Mouse (Mus musculus) hindlimb bud, embryonic 11.5 days (tissue): ENCODE data around the gene Mst1.

Source experiments
- DNase-seq: peaks from one replicate; pipeline ENCODE4 v3.0.0-alpha.2; 2012; ENCODE audit warnings: low read depth, low spot score; ENCODE audit errors: extremely low spot score

Gene Mst1

DNA sequence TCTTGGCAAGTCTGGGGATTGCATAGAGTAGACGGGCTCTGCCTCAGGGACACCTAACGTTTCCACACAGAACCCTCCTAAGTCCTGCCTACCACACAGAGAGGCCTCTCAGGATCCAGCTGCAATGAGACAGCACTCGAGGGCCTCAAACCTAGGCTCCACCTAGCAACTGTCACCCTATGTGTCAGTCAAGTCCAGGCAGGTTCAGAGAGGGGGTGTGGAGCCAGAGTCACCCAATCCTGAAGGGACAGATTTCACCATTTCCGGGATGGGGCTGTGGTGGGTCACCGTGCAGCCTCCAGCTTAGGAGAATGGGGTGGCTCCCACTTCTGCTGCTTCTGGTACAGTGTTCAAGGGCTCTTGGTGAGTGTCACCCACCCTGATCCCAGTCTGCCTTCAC lies at the start of gene Mst1:
Mst1 (plus strand) TSS at position 269 of the 400 bp plus-strand sequence.
- DNase-seq: no peak

- no peak for DNase-seq
These were observed 48.1 kb upstream of the Mst1 start for GRCm38 (mm10) chr9:108032126-108032525.

GRCm38 (mm10) chr9:108035331-108036156 lies 44.7 kb upstream of the Mst1 start:
- no peak for DNase-seq

DNA sequence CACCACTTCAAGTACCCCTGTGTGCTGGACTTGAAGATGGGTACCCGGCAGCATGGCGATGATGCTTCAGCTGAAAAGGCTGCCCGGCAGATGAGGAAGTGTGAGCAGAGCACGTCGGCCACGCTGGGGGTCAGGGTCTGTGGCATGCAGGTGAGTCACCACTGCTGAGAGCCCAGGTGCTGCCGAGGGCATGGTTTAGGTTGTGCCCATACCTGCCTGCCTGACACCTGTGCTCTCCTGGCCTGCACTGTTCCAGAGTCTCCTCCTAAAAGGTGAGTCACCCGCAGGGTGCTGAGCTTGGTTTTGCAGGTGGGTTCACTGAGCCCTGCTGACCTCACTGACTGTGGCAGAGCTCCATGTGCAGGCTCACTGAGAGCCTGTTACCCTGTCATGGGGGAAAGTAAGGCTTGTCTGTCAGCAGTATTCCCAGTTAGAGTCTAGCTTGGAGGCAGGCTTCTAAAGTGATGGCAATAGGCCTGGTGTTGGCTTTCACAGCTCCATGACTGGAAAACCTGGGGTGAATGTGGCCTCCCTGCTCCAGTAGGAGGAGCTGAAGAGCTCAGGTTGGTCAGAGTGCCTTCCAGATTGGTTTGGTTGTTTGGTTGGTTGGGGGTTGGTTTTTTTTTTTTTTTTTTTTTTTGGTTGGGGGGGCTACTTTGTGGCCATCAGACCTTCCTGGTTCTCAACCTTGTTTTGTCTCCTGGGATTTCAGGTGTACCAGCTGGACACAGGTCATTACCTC lies 35.3 kb upstream of the Mst1 start:
- no peak for DNase-seq

GRCm38 (mm10) chr9:108046582-108046981 lies 33.7 kb upstream of the Mst1 start:
- DNase-seq: no peak

GRCm38 (mm10) chr9:108047601-108048565 lies 32.4 kb upstream of the Mst1 start:
- no peak for DNase-seq

DNA sequence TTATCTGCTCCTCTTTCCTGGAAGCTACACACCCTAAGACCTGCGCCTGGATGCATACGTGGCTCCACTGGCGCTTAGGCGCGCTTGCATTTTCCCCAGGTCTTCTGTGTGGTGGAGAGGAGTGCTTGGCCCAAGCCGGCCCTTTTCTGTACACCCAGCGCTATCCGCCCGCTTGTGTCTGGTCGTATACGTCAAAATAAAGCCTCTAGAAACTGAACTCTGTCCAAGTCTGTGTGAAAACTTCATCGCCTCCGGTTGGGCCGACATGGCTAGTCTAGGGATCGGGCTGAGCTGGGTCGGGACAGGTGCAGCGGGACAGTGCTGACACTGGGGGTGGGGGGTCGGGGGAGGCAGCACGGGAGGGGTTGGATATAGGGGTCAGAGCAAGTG lies 31.7 kb upstream of the Mst1 start:
- DNase-seq: no peak

DNA sequence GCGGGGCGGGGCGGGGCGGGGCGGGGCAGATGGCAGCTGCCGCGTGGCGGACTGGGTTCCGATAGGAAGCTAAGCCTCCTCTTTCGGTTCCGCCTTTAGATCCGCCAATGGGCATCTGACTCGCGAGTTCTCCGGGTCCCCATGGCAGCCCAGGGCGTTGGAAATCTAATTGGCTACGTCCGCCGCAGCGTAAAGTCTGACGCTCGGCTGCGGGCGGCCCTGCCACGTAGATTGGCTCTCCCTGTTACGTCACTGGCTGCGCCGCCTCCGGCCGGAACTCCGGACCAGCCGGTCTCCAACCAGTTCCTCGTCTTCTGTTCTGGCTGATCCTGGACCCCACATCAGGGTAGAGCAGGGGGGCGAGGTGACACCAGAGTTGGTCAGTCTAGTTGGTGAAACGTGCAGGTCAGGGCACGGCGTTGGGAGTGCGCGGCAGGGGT lies 31.2 kb upstream of the Mst1 start, which contains the start of gene Gmppb:
Gmppb (plus strand) TSS at position 227 of the 440 bp plus-strand sequence.
- DNase-seq: peak; percentile 83

- no peak for DNase-seq
These were observed 30.5 kb upstream of the Mst1 start for GRCm38 (mm10) chr9:108049561-108050251.

DNA sequence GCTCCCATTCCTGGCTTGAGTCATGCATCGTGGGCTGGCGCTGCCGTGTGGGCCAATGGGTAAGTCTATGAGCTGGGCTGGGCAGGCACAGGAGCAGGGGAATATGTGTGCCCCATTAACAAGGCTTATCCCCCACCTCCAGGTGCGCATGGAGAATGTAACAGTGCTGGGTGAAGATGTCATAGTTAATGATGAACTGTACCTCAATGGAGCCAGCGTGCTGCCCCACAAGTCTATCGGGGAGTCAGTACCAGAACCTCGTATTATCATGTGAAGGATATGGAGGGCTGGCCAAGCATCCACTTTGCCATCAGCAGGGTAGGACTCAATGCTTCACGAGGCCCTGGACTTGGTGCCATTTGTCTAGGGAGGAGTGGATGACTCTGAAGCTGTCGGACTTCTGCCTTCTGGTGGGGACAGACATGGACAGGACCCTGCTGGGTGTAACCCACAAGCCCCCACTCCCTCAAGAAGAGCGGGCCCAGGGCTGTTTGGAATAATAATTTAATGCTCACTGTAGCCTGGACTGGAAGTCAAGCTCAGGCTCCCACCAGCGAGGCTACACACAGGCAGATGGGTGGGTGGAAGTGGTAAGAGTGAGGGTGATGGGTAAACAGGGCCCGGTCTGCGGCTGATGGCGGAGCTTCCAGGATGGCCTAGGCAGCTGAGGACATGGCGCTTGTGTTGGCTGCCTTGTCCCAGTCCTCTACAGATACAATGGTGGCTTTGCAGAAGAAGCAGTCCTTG lies 28.9 kb upstream of the Mst1 start:
- DNase-seq: no peak

DNA sequence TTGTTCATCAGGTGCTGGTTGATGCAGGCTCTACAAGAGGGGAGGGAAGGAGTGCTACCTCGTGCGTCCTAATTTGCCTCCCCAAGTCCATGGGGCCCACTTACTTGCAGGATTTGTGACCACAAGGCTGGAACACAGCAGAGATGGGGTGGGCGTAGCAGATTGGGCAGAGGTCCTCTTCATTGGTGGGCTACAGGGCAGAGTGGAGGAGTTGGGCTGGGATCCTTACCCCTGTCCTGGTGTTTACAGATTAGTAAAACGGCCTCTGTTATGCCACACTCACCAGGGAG lies 28.4 kb upstream of the Mst1 start:
- DNase-seq: no peak

- no peak for DNase-seq
These were observed 27.8 kb upstream of the Mst1 start for GRCm38 (mm10) chr9:108052411-108052810.

GRCm38 (mm10) chr9:108052885-108053664 lies 27.2 kb upstream of the Mst1 start, which contains the start of gene Amigo3:
TSS of gene Amigo3 (plus strand) at chr9:108053159.
- DNase-seq: peak; percentile 92

DNA sequence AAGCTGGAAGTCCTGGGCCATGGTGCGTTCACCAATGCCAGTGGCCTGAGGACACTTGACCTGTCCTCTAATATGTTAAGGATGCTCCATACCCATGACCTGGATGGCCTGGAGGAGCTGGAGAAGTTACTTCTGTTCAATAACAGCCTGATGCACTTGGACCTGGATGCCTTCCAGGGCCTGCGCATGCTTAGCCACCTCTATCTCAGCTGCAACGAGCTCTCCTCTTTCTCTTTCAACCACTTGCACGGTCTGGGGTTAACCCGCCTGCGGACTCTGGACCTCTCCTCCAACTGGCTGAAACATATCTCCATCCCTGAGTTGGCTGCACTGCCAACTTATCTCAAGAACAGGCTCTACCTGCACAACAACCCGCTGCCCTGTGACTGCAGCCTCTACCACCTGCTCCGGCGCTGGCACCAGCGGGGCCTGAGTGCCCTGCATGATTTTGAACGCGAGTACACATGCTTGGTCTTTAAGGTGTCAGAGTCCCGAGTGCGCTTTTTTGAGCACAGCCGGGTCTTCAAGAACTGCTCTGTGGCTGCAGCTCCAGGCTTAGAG lies 26.5 kb upstream of the Mst1 start:
- no peak for DNase-seq

GRCm38 (mm10) chr9:108054331-108055040 lies 25.8 kb upstream of the Mst1 start:
- no peak for DNase-seq

GRCm38 (mm10) chr9:108055061-108055460 lies 25.2 kb upstream of the Mst1 start:
- no peak for DNase-seq

DNA sequence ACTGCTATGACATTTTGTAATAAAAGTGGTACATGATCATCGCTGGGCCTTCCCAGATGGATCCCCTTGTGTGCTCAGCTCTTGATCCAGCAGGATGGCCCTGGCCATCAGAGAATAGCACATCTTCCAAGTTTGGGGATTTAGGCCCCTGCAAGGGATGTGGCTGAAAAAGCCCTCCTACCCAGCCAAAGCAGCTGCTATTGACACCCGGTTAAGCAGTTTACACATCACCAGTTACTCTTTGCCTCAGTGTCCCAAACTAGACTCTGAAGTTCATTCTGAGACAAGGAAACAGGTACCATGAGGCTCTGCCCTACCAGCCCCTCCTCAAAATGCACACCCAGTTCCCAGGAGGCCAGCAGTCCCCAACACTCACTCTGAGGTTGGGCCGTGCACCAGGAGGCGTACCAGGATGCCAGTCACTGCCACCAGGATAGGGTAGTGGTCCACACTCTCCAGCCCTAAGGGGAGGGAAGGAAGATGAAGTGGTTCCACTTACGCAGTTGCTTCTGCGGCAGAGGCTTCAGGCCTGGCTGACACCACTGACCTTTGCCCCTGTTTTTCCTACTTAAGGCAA lies 24.5 kb upstream of the Mst1 start:
- no peak for DNase-seq
